15 mouse cellular contexts compared by ENCODE assay signal in the genomic region with DNA sequence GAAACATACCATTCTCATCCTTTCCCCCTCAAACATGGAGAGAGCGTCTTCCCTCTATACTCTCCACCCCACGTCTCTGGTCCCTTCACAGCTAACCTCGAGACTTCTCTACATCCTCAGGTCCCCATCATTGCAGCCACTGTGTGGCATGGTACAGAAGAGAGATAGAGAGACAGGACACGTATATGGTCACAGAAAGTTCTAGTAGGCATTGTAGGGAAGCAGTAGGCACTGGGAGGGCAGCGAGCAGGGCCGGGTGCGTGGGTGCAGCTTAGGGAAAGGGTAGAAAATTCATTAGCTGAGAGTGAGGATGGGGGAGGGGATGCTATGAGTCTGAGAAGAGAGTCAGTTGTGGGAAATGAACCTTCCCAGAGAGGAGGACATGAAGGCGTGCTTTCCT.
"Had no signal": no experiment of that assay in that cellular context is flagged by ENCODE, and none has a peak within 500 bp of the region (broad histone marks: within the 10 kb centered on the region; RNA-seq: fewer than 3 reads in every experiment).

No protein-coding gene starts in this region.

- H3K27ac ChIP-seq: liver, embryonic 13.5 days; liver, embryonic 15.5 days; lung, embryonic 15.5 days; macrophage; midbrain, embryonic 13.5 days; midbrain, embryonic 15.5 days; neural tube, embryonic 12.5 days; stomach, embryonic 15.5 days; stomach, postnatal 0 days had no signal

- H3K27me3 ChIP-seq: liver, embryonic 13.5 days; liver, embryonic 15.5 days; lung, embryonic 15.5 days; midbrain, embryonic 13.5 days; midbrain, embryonic 15.5 days; neural tube, embryonic 12.5 days; stomach, embryonic 15.5 days had no signal

- H3K9me3 ChIP-seq: liver, embryonic 13.5 days; liver, embryonic 15.5 days; lung, embryonic 15.5 days; midbrain, embryonic 13.5 days; midbrain, embryonic 15.5 days; neural tube, embryonic 12.5 days; stomach, embryonic 15.5 days had no signal

- H3K36me3 ChIP-seq: liver, embryonic 13.5 days; liver, embryonic 15.5 days; lung, embryonic 15.5 days; midbrain, embryonic 13.5 days; midbrain, embryonic 15.5 days; neural tube, embryonic 12.5 days; stomach, embryonic 15.5 days had no signal

- H3K4me3 ChIP-seq: liver, embryonic 13.5 days; liver, embryonic 15.5 days; lung, embryonic 15.5 days; megakaryocyte, embryonic 14.5 days; midbrain, embryonic 15.5 days; neural tube, embryonic 12.5 days; stomach, embryonic 15.5 days had no signal

- H3K4me2 ChIP-seq: liver, embryonic 13.5 days; liver, embryonic 15.5 days; midbrain, embryonic 11.5 days had no signal

- ATAC-seq: liver, postnatal 0 days; lung, postnatal 0 days; midbrain, embryonic 13.5 days; midbrain, embryonic 15.5 days had no signal

- H3K9ac ChIP-seq: liver, embryonic 13.5 days; liver, embryonic 15.5 days; liver, postnatal 0 days; lung, embryonic 15.5 days; midbrain, embryonic 13.5 days; midbrain, embryonic 15.5 days; neural tube, embryonic 12.5 days; stomach, embryonic 15.5 days had no signal

- H3K4me1 ChIP-seq: midbrain, embryonic 13.5 days; midbrain, embryonic 15.5 days; stomach, embryonic 15.5 days had no signal

- DNase-seq: liver, embryonic 13.5 days; lung, adult 2 months; lung, postnatal 14 days had no signal
